Mouse (Mus musculus) spleen, embryonic (tissue): Measurements from ENCODE around the gene Ctr9.

Experiments
- CTCF ChIA-PET: fragments of 350-600 bp; sonication (Branson Sonifier 250); formaldehyde crosslinking; loops from one replicate; lab custom pipeline; 2022; lab: Charles Lee

The Ctr9 gene

DNA sequence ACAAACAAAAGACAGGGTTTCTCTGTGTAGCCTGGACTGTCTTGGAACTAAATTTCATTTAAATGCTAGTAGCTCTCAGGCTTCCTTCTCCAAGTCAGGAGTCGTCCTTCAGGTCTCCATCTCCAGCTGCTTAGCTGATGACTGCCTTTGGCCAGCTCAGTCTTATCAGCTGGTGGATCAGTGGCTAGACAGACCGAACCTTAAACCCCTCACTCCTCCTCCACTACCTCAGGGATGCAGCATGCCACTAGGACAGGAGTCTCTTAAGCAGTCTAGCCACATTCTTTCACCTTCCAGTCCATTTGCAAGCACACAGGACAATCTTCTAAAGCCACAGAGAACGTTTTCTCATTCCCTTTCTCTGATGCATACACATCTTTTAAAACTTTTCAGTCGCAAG lies 3.8 kb upstream of the Ctr9 start:
- CTCF ChIA-PET: no interaction called here

GRCm38 (mm10) chr7:111029046-111029553 lies 349 bp downstream of the Ctr9 start:
- CTCF ChIA-PET: no interaction called here

DNA sequence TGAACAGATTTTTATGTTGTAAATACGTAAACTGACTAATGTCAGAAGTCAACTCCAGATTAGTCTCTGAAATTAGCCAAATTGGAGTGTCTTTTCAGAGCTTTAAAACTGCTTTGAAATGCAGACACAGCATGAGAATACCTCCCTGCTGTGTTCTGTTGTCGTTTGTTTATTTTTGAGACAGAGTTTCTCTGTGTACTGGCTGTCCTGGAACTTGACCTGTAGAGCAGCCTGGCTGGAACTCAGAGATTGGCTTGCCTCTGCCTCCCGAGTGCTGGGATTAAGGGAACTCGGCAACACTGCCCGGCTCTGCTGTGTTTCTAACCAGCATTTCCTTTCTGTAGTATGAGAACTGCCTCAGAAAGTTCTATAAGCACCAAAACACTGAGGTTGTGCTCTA lies 20.2 kb downstream of the Ctr9 start:
- CTCF ChIA-PET: no interaction called here

DNA sequence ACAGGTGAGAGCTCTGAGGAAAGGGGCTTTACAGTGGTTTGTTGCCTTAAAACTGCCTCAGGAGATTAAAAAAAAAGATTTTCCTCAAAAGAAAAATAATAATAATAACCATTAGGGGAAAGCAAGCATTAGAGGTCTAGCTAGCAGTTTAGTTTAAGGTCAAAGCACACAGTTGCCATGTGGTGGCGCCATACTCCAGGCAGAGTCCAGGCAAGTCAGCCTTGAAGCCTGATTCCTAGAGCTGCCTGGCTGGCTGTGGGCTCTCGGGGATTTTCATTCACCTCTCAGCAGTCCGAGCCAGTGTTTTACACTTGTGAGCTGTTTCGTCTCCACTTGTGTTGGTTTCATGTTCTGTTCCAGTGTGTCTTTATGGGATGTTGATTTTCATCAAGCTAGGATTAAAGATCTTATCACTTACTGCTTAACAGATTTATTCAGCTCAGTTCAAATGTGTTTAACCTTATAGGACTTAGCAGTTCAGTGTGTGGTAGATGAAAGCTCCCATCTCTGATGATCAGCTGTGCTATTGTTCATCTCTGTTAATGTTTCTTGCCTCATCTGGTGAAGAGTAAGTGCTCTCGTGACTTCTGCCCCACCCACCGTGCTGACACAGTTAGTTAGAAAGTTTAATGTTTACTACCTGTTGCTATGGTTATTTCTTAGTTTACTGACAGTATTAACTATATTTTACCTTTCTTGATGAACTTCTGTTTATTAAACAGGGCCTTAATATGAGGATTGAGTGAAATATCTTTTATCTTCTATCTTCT lies 21.1 kb downstream of the Ctr9 start:
- CTCF ChIA-PET: interaction anchor here (0.5 kb wide), 1 partner anchor 12 kb away, joined by 3 read pairs; no protein-coding TSS in a partner anchor

DNA sequence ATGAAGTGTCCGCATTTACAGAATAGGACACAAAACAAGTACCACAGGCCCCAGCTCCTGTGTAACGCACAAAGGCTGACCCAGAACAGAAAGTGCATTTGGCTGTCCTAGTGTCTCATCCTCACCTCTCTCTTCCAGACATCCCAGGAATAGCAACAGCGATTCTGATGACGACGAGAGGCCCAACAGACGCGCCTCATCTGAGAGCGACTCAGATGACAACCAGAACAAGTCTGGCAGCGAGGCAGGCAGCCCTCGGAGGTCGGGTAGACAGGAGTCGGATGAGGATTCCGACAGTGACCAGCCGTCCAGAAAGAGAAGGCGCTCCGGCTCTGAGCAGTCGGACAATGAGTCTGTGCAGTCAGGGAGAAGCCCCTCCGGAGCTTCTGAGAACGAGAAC lies 26.5 kb downstream of the Ctr9 start:
- CTCF ChIA-PET: no interaction called here

GRCm38 (mm10) chr7:111055984-111056657 lies 27.4 kb downstream of the Ctr9 start:
- CTCF ChIA-PET: interaction anchor here (0.6 kb wide), 1 partner anchor 156 kb away, joined by 6 read pairs; no protein-coding TSS in a partner anchor

GRCm38 (mm10) chr7:111059527-111059926 lies 30.8 kb downstream of the Ctr9 start:
- CTCF ChIA-PET: no interaction called here

GRCm38 (mm10) chr7:111062971-111063370 lies 34.2 kb downstream of the Ctr9 start:
- CTCF ChIA-PET: no interaction called here

DNA sequence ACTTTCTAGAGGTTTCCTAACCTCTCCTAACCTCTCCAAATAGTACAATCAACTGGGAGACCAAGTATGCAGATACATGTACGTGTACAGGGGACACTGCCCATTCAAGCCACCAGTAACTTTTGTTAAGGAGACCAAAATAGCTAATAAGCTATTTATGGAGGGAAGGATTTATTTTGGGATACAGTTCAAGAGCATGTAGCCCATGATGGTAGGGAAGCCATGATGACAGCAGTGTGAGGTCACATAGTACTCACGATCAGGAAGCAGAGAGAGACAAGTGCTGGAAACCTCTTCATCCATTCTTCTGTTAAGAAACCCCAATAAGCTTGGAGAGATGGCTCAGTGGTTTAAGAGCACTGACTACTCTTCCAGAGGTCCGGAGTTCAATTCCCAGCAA lies 39.4 kb downstream of the Ctr9 start:
- CTCF ChIA-PET: no interaction called here

- CTCF ChIA-PET: no interaction called here
These were observed 40.9 kb downstream of the Ctr9 start for GRCm38 (mm10) chr7:111069439-111070166.

- CTCF ChIA-PET: no interaction called here
These were observed 41.4 kb downstream of the Ctr9 start for GRCm38 (mm10) chr7:111070167-111070496.

- CTCF ChIA-PET: no interaction called here
These were observed 43.7 kb downstream of the Ctr9 start for GRCm38 (mm10) chr7:111072410-111072809.

DNA sequence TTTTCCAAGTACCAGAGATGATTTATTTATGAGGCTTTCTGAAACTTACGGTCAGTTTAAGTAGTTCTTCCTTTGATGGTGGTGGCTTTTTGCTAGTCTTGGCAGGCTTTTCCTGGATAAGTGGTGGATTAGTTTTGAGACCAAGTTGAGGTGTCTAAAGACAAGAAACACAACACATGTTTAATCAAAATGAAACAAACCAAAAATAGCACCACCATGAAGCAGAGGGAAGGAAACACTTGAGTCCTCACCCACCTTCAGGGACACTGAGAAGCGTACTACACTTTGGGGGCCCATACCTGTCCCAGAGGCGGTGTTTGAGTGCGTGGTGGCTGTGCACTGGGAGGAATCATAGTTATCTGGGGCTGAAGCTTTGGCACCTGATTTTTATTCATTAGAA lies 46.5 kb downstream of the Ctr9 start:
- CTCF ChIA-PET: no interaction called here

DNA sequence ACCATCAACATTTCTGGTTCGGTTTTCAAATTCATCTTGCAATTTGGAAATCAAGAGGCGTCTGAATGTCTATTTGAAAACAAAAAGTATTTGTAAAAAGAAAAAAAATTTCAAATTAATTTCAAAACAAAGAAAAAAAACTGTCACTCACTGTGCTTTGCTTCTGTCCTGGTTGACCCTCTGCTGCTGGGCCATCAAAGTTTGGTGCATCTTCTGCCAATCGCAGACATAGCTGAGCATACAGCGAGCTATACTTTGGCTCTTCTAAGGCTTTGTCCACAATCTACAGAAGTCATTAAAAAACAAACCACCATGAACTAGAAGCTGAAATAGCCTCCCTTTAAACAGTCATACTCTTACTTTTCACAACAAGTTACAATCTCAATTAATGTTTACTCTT lies 49.5 kb downstream of the Ctr9 start:
- CTCF ChIA-PET: no interaction called here

DNA sequence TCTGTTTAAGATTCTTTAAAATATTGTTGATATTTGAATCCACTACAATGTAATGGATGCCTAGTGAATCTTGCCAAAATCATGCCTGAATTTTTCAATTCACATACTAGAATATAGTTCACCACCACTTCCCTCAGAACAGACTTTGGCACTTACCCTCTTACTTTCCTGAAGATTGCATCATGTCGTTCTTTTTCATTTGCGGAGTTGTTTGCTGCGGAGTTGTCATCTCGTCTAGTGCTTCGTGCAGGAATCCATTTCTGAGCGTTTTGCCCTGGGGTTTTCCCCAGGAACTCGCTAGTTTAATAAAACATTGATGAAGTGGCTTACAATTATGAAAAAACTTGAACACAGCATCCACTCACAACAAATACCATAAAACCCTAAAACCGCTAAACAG lies 51.3 kb downstream of the Ctr9 start:
- CTCF ChIA-PET: no interaction called here

- CTCF ChIA-PET: no interaction called here
These were observed 52.1 kb downstream of the Ctr9 start for GRCm38 (mm10) chr7:111080876-111081275.

DNA sequence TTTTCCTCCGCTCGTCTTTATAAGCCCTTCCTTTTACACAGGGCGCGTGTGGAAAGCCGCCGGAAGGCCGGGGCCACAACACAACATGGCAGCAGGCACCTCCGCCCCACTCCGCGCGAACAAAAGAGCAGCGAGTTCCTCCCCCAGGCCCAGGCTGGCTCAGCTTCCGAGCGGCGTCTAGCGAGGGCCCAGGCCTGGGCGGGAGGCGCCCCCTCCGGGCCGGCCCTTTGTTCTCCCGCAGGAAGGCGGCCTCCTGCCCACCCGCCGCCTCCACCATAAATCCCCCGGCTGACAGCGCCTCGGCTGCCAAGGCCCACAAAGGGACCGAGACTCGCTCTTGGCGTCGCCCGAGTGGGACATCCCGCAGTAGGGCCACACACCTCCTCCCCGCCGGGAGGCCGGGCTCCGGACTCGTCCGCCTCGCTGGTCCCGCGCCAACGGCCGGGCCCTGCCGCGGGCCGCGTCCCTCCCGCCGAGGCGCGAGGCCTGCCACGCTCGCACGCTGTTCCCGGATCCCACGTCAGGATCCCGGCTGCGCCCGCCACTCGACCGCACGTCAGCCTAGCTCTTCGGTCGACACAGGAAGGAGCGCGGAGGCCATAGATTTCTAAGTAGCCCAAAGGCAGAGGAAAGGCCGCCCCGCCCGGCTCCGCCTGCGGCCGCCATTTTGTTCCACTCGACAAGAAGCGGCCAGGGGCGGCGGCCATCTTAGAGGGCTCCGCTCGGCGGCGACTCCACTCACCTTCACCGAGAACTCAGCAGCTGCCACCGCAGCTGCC lies 53.5 kb downstream of the Ctr9 start:
- CTCF ChIA-PET: no interaction called here

DNA sequence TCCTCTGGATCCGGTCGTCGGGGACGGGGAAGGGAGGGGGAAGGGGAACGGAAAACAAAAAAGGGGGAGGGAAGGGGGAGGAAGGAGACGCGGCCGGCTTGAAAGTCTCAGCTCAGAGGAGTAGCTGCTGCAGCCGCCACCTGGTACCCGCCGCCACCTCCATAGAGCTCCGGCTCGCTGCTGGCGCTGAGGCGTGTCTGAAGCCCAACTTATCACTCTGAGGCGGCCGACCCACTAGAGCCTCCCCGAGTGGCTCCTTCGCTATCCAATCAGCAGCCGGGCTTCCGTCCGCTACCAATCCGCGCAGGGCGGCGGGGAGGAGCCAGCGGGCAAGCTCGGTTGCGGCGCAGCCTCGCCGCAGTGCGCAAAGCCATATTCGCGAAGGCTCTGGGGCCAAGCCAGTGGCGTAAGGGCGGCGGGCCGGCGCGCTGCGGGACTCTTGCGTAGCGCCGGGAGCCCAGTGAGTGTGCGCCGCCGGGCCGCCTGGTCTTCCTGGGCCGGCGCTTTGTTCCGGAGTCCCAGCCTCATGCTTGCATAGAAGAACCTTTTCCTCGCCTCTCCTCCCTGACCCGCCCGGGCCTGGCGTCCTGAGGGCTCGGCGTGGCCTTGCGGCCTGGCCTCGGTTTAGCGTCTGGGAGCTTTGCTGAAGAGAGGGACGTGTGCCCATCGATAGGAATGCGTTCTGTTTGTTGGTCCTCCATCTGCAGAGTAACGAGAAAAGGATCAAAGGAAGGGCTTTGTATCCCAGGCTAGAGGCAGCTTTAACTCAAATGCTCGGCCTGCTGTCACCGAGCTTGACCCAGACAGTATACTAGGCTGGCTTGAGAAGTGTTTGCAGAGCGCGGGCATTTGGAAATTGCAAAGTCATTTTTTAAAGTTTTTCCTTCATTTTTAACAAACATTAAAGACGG lies 54.3 kb downstream of the Ctr9 start, which contains the start of gene Eif4g2:
Eif4g2 (minus strand) TSS at position 209 of the 911 bp plus-strand sequence.
- CTCF ChIA-PET: interaction anchor here (0.8 kb wide), 1 partner anchor 33 kb away, joined by 3 read pairs; no protein-coding TSS in a partner anchor

DNA sequence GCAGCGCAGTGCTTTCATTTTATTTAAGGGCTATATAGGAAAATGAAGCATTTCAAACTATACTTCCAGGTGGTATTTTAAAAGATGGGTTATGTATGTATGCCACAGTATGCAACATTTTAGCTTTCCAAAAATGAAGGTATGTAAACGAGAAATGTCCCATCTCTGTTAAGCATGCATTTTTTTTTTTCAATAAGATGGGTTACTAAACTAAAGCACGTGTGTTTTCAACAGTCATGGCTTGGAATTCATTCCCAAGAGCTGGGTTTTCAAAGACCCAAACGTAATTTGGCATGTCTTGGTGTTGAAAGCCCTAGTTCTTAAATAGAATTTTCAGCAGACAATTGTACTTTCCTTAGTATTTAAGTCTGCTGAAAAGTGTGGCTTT lies 55.0 kb downstream of the Ctr9 start:
- CTCF ChIA-PET: interaction anchor here (0.8 kb wide), 1 partner anchor 32 kb away, joined by 3 read pairs; no protein-coding TSS in a partner anchor

DNA sequence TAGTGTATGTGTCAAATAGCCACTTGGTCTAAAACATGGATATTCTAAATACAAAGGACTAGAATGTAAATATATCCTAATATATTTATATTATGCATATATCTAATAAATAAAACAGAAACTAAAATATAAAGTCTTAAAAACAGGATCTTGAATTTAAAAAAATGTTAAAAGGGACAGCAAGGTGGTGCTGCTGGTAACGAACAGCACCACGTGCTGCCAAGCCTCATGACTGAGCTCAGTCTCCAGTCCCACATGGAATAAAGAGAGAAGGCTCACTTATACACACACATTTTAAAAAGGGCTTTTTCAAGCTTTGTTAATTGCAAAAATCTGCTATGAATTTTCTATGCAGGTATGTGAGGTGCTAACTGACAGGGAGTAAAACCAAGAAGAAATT lies 55.7 kb downstream of the Ctr9 start:
- CTCF ChIA-PET: interaction anchor here (0.6 kb wide), 1 partner anchor 69 kb away, joined by 8 read pairs; no protein-coding TSS in a partner anchor
